Mouse (Mus musculus): ENCODE measurements at regions not wholly inside any gene's neighbourhood (a gene's known extent, or its start where the extent isn't known, plus 50 kb on each side); places are given as distances from the start of the nearest gene placed in this dataset.

GRCm38 (mm10) chr5:132876336-132876840 lies 333.2 kb upstream of the Auts2 start:
- no peak for DNase-seq (ENCODE audit: extremely low spot score in 1 of 2, low spot score in 1 of 2)

- no peak for DNase-seq (ENCODE audit: extremely low spot score in 1 of 2, low spot score in 1 of 2)
Observed at GRCm38 (mm10) chr5:132858846-132859510, 315.8 kb upstream of the Auts2 start.

GRCm38 (mm10) chr5:132855619-132856510 lies 312.7 kb upstream of the Auts2 start:
- no peak for DNase-seq (ENCODE audit: extremely low spot score in 1 of 2, low spot score in 1 of 2)

GRCm38 (mm10) chr5:132850770-132851169 lies 307.6 kb upstream of the Auts2 start:
- no peak for DNase-seq (ENCODE audit: extremely low spot score in 1 of 2, low spot score in 1 of 2)

- no peak for DNase-seq (ENCODE audit: extremely low spot score in 1 of 2, low spot score in 1 of 2)
Observed at GRCm38 (mm10) chr5:132848086-132848485, 304.9 kb upstream of the Auts2 start.

GRCm38 (mm10) chr5:132843284-132843683 lies 300.1 kb upstream of the Auts2 start:
- DNase-seq (ENCODE audit: extremely low spot score in 1 of 2, low spot score in 1 of 2): no peak

GRCm38 (mm10) chr5:132841794-132842193 lies 298.6 kb upstream of the Auts2 start:
- DNase-seq (ENCODE audit: extremely low spot score in 1 of 2, low spot score in 1 of 2): no peak

- DNase-seq (ENCODE audit: extremely low spot score in 1 of 2, low spot score in 1 of 2): no peak
Observed at GRCm38 (mm10) chr5:132837420-132837819, 294.3 kb upstream of the Auts2 start.

- DNase-seq (ENCODE audit: extremely low spot score in 1 of 2, low spot score in 1 of 2): no peak
Observed at GRCm38 (mm10) chr5:132828993-132829392, 285.8 kb upstream of the Auts2 start.

GRCm38 (mm10) chr5:132827555-132828333 lies 284.6 kb upstream of the Auts2 start:
- DNase-seq (ENCODE audit: extremely low spot score in 1 of 2, low spot score in 1 of 2): no peak

GRCm38 (mm10) chr5:132826009-132826408 lies 282.9 kb upstream of the Auts2 start:
- no peak for DNase-seq (ENCODE audit: extremely low spot score in 1 of 2, low spot score in 1 of 2)

GRCm38 (mm10) chr5:132817665-132818064 lies 274.5 kb upstream of the Auts2 start:
- no peak for DNase-seq (ENCODE audit: extremely low spot score in 1 of 2, low spot score in 1 of 2)

- no peak for DNase-seq (ENCODE audit: extremely low spot score in 1 of 2, low spot score in 1 of 2)
Observed at GRCm38 (mm10) chr5:132809181-132809580, 266.0 kb upstream of the Auts2 start.

GRCm38 (mm10) chr5:132796061-132796460 lies 252.9 kb upstream of the Auts2 start:
- no peak for DNase-seq (ENCODE audit: extremely low spot score in 1 of 2, low spot score in 1 of 2)

- DNase-seq (ENCODE audit: extremely low spot score in 1 of 2, low spot score in 1 of 2): no peak
Observed at GRCm38 (mm10) chr5:132792484-132792883, 249.3 kb upstream of the Auts2 start.

- DNase-seq (ENCODE audit: extremely low spot score in 1 of 2, low spot score in 1 of 2): no peak
Observed at GRCm38 (mm10) chr5:132785291-132785690, 242.1 kb upstream of the Auts2 start.

GRCm38 (mm10) chr5:132784791-132785190 lies 241.6 kb upstream of the Auts2 start:
- no peak for DNase-seq (ENCODE audit: extremely low spot score in 1 of 2, low spot score in 1 of 2)

- DNase-seq (ENCODE audit: extremely low spot score in 1 of 2, low spot score in 1 of 2): no peak
Observed at GRCm38 (mm10) chr5:132774141-132774680, 231.1 kb upstream of the Auts2 start.

- DNase-seq (ENCODE audit: extremely low spot score in 1 of 2, low spot score in 1 of 2): no peak
Observed at GRCm38 (mm10) chr5:132760396-132760795, 217.3 kb upstream of the Auts2 start.

- no peak for DNase-seq (ENCODE audit: extremely low spot score in 1 of 2, low spot score in 1 of 2)
Observed at GRCm38 (mm10) chr5:132759751-132760150, 216.6 kb upstream of the Auts2 start.

All from layer of hippocampus, postnatal 25 days (tissue).